Mouse (Mus musculus): Measurements from ENCODE around the gene Il33.

The Il33 gene

GRCm38 (mm10) chr19:29924638-29925258, at the start of gene Il33:
TSS of gene Il33 (plus strand) at chr19:29925114.
- DNase-seq (ENCODE audit: low read depth), result no peak

GRCm38 (mm10) chr19:29877422-29878291, 47.3 kb upstream of the Il33 start:
- DNase-seq (ENCODE audit: low read depth), result no peak

- no peak for DNase-seq (ENCODE audit: low read depth)
Measured at GRCm38 (mm10) chr19:29878896-29879504, 45.9 kb upstream of the Il33 start.

GRCm38 (mm10) chr19:29880918-29881317, 44.0 kb upstream of the Il33 start:
- no peak for DNase-seq (ENCODE audit: low read depth)

GRCm38 (mm10) chr19:29882696-29883095, 42.2 kb upstream of the Il33 start:
- DNase-seq (ENCODE audit: low read depth), result no peak

- no peak for DNase-seq (ENCODE audit: low read depth)
Measured at GRCm38 (mm10) chr19:29885548-29885947, 39.4 kb upstream of the Il33 start.

GRCm38 (mm10) chr19:29887476-29887875, 37.4 kb upstream of the Il33 start:
- no peak for DNase-seq (ENCODE audit: low read depth)

GRCm38 (mm10) chr19:29888946-29889345, 36.0 kb upstream of the Il33 start:
- no peak for DNase-seq (ENCODE audit: low read depth)

GRCm38 (mm10) chr19:29891981-29892380, 32.9 kb upstream of the Il33 start:
- DNase-seq (ENCODE audit: low read depth), result no peak

- no peak for DNase-seq (ENCODE audit: low read depth)
Measured at GRCm38 (mm10) chr19:29892786-29893185, 32.1 kb upstream of the Il33 start.

GRCm38 (mm10) chr19:29893718-29894273, 31.1 kb upstream of the Il33 start:
- DNase-seq (ENCODE audit: low read depth), result no peak

- no peak for DNase-seq (ENCODE audit: low read depth)
Measured at GRCm38 (mm10) chr19:29894381-29894780, 30.5 kb upstream of the Il33 start.

GRCm38 (mm10) chr19:29895047-29895446, 29.9 kb upstream of the Il33 start:
- no peak for DNase-seq (ENCODE audit: low read depth)

GRCm38 (mm10) chr19:29900318-29900717, 24.6 kb upstream of the Il33 start:
- no peak for DNase-seq (ENCODE audit: low read depth)

GRCm38 (mm10) chr19:29902343-29903070, 22.4 kb upstream of the Il33 start:
- DNase-seq (ENCODE audit: low read depth), result no peak

GRCm38 (mm10) chr19:29905896-29906295, 19.0 kb upstream of the Il33 start:
- DNase-seq (ENCODE audit: low read depth), result no peak

- no peak for DNase-seq (ENCODE audit: low read depth)
Measured at GRCm38 (mm10) chr19:29909166-29909565, 15.7 kb upstream of the Il33 start.

- DNase-seq (ENCODE audit: low read depth), result no peak
Measured at GRCm38 (mm10) chr19:29911919-29912318, 13.0 kb upstream of the Il33 start.

GRCm38 (mm10) chr19:29917421-29917820, 7.5 kb upstream of the Il33 start:
- no peak for DNase-seq (ENCODE audit: low read depth)

GRCm38 (mm10) chr19:29926101-29926755, 1.3 kb downstream of the Il33 start:
- no peak for DNase-seq (ENCODE audit: low read depth)

GRCm38 (mm10) chr19:29930296-29930695, 5.4 kb downstream of the Il33 start:
- DNase-seq (ENCODE audit: low read depth), result no peak

All from naive thymus-derived CD4-positive, alpha-beta T cell, adult 2 months (primary cell).